Mouse (Mus musculus) forebrain, postnatal 0 days (tissue): ENCODE data around the gene Psmb3. TPM values are rescaled to one million over a fixed set of nuclear protein-coding genes. Genes with fewer than 3 reads are reported as not detected.
A peak's percentile ranks its signal among the peaks of the same experiment; 100 is the strongest.

Source experiments
- ATAC-seq: fragments of 200-750 bp; cut with Nextera tagmentation; 2 replicates; pipeline ENCODE4 v1.8.0; 2017; ENCODE audit warnings: mild to moderate bottlenecking, moderate library complexity
- DNase-seq: peaks from one replicate; pipeline ENCODE4 v3.0.0-alpha.2; 2015
- H3K27ac ChIP-seq: fragments of 300-500 bp; sonication (generic); 2 replicates; pipeline ENCODE4 v1.5.1; 2014; ENCODE audit warnings: low read depth, mild to moderate bottlenecking, antibody characterized with exemption, low read length, moderate library complexity, mixed read lengths
- H3K27me3 ChIP-seq: fragments of 300-500 bp; sonication (generic); 2 replicates; pipeline ENCODE4 v1.6.1; 2014; ENCODE audit warnings: mild to moderate bottlenecking, low read length, mixed read lengths; ENCODE audit not compliant: insufficient read depth
- H3K36me3 ChIP-seq: fragments of 300-500 bp; sonication (generic); 2 replicates; pipeline ENCODE4 v1.6.1; 2014; ENCODE audit warnings: mild to moderate bottlenecking, moderate library complexity; ENCODE audit not compliant: insufficient read depth
- H3K4me1 ChIP-seq: fragments of 300-500 bp; sonication (generic); 2 replicates; pipeline ENCODE4 v1.6.1; 2014; ENCODE audit warnings: antibody characterized with exemption; ENCODE audit not compliant: insufficient read depth
- H3K4me2 ChIP-seq: fragments of 300-500 bp; sonication (generic); 2 replicates; pipeline ENCODE4 v1.6.1; 2014; ENCODE audit warnings: low read depth, mild to moderate bottlenecking, moderate library complexity
- H3K4me3 ChIP-seq: fragments of 300-500 bp; sonication (generic); 2 replicates; pipeline ENCODE4 v1.5.1; 2014; ENCODE audit warnings: low read depth, low read length, mixed read lengths
- H3K9ac ChIP-seq: fragments of 300-500 bp; sonication (generic); 2 replicates; pipeline ENCODE4 v1.6.1; 2014; ENCODE audit warnings: mild to moderate bottlenecking
- H3K9me3 ChIP-seq: fragments of 300-500 bp; sonication (generic); 2 replicates; pipeline ENCODE4 v1.6.1; 2016; ENCODE audit warnings: low read length
- CTCF ChIP-seq: sonication (generic); IDR thresholded peaks from 2 replicates; pipeline ENCODE4 v1.5.1; 2016; ENCODE audit warnings: antibody characterized with exemption, control low read depth, low read depth
- WGBS: fragments of 180-500 bp; shearing (Covaris S2); extraction: QIAGEN DNeasy Blood & Tissue Kit; methylation state at CpG from one replicate; pipeline ENCODE4 v1.1.7; 2014; 5-methylcytosine and 5-hydroxymethylcytosine counted together
- polyA plus RNA-seq: library from polyadenylated mRNA; unstranded; fragments of >200 nt; fragmentation: Nextera tagmentation; extraction: Ambion mirVana; gene quantifications from 2 replicates; pipeline ENCODE4 v1.2.1, GENCODE M21; 2015
- total RNA-seq: library from RNA; depleted of rRNA; stranded (reverse); fragments of >200 nt; gene quantifications from 2 replicates; pipeline ENCODE4 v1.2.3, GENCODE M21; 2014

Psmb3 gene
- total and polyA plus RNA-seq, 2 experiments from 2014 or later: 322 to 499 TPM

DNA sequence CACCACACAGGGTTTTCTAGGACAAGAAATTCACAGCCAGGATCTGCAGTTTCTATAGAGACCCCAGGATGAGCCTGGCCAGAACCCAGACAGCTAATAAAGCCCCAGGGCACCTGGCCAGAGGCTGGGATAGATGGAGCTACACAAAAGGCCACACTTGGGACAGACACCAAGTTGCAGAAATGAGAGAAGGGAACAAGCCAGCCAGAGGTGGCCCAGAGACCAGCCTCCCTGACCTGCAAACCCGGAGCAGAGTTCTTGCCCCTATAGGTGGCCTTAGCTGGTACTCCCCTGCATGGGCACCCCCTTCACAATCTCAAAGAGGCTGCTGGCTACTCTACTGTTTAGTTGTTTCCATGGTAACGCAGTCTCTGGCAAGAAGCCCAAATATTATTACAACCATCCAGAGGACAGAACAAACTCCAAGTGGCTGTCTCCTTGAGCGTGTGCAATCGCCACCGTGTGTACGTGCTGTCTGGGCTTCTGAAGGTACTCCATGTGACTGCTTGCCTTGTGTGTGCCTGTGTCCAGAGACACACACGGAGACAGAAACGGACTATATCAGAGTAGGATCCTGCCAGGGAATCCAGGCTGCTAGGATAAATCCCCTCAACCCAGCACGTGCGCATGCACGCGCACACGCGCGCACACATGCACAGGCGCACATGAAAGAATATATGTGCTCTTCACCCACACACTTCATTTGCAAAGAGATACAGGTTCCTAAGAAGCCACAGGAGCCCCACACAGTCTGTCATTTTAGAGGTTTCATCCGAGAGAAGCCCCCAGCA lies 8.1 kb upstream of the Psmb3 start:
- Histone ChIP-seq H3K9ac (peak overlapping the region; percentile 35), H3K4me1 (peaks cover 27% of the 10 kb centered on the region), H3K36me3 (peaks cover 31% of the 10 kb centered on the region), H3K4me2 (peak overlapping the region; percentile 71), H3K4me3 (peak overlapping the region; percentile 25), H3K27me3 (no peaks in the 10 kb centered on the region), H3K27ac (peak overlapping the region; percentile 75), H3K9me3 (no peaks in the 10 kb centered on the region)
- DNase-seq: peak; percentile 83
- 0 out of 2 replicates have a peak, but pooled peaks have one; percentile 5 for ATAC-seq
- peak; percentile 9; the same call in 1 of the 2 replicates for TF ChIP-seq CTCF
- WGBS: 13% methylated on average over 17 of the region's 17 CpGs

DNA sequence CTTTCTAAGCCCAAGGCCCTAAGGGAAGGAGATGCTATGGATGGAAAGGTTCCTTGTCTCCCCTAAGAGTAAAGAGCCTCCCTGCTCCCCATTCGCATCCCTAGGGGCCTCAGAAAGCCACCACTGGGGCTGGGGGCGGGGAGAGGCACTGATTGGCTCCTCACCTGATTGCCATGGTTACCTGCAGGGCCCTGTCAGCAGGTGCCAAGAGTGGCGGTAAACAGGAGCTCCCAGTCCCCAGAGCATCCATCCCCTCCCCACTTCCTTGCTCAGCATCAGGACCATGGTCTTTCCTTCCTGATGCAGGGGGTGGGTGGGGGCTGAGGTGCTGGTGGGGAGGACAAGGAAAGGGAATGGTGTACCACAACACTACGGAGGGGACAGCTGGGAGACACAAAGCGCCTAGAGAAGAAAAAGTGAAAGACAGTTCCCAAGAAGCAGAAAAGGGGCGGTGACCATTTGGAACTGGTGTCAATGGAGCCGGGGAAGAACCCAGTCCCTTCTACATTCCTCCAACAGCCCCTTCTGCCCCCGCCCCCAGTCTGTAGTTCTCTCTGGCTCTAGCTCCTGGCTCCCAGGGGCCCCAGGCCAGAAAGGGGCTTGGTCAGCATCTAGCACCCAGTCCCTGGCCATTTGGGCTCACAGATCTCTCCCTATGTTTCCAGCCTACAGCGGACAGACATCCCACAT lies 7.3 kb upstream of the Psmb3 start:
- H3K27me3 ChIP-seq: no peaks in the 10 kb centered on the region
- H3K36me3 ChIP-seq: peaks cover 24% of the 10 kb centered on the region
- DNase-seq (peak; percentile 58), ATAC-seq (no peak)
- H3K9me3 ChIP-seq: no peaks in the 10 kb centered on the region
- peak overlapping the region; percentile 71 for H3K4me2 ChIP-seq
- no peak for TF ChIP-seq CTCF
- WGBS: 15% methylated on average over 8 of the region's 9 CpGs
- peak overlapping the region; percentile 75 for H3K27ac ChIP-seq
- H3K4me1 ChIP-seq: peaks cover 27% of the 10 kb centered on the region
- peak overlapping the region; percentile 25 for H3K4me3 ChIP-seq
- peak overlapping the region; percentile 35 for H3K9ac ChIP-seq

DNA sequence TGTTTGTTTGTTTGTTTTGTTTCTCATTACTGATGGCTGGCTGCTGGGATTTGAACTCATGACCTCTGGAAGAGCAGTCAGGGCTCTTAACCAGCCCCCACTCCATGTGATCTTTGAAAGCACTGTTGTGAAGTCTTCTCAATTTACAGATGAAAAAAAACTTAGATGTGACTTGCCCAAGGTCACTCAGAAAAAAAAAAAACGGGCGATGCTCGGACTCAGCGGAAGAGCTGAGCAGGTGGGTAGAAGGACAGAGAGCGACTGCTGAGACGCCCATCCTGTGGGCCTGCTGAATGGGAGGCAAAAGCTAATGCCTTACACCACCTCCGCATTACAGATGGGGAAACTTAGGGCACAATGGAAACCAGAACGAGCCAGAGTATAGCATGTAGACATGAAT lies 6.5 kb upstream of the Psmb3 start:
- Histone ChIP-seq H3K9ac (peak overlapping the region; percentile 35; the same call in 1 of the 2 replicates), H3K27me3 (no peaks in the 10 kb centered on the region), H3K4me3 (no peak overlapping the region), H3K27ac (peak overlapping the region; percentile 15; the same call in 1 of the 2 replicates), H3K4me1 (peaks cover 34% of the 10 kb centered on the region), H3K36me3 (peaks cover 16% of the 10 kb centered on the region), H3K4me2 (peak overlapping the region; percentile 71), H3K9me3 (no peaks in the 10 kb centered on the region)
- no peak for TF ChIP-seq CTCF
- 63% methylated on average over 8 of the region's 8 CpGs for WGBS
- DNase-seq (no peak), ATAC-seq (no peak)

- Histone ChIP-seq H3K4me2 (peak overlapping the region; percentile 71), H3K9ac (peak overlapping the region; percentile 98), H3K27ac (peak overlapping the region; percentile 95; the same call in 1 of the 2 replicates), H3K4me3 (peak overlapping the region; percentile 92), H3K36me3 (peaks cover 9% of the 10 kb centered on the region), H3K4me1 (peaks cover 39% of the 10 kb centered on the region), H3K9me3 (no peaks in the 10 kb centered on the region), H3K27me3 (no peaks in the 10 kb centered on the region)
- DNase-seq (no peak), ATAC-seq (no peak)
- 44% methylated on average over 11 of the region's 11 CpGs for WGBS
- no peak for TF ChIP-seq CTCF
Measured at GRCm38 (mm10) chr11:97697199-97697890, 5.9 kb upstream of the Psmb3 start.

GRCm38 (mm10) chr11:97697891-97698529 lies 5.2 kb upstream of the Psmb3 start:
- ATAC-seq (no peak), DNase-seq (peak; percentile 36)
- peak overlapping the region; percentile 98 for H3K9ac ChIP-seq
- WGBS: under 1% methylated on average over 14 of the region's 14 CpGs
- H3K4me1 ChIP-seq: peaks cover 39% of the 10 kb centered on the region
- H3K27me3 ChIP-seq: no peaks in the 10 kb centered on the region
- TF ChIP-seq CTCF: no peak
- peak overlapping the region; percentile 71 for H3K4me2 ChIP-seq
- H3K27ac ChIP-seq: peak overlapping the region; percentile 95
- peaks cover 2% of the 10 kb centered on the region; the same call in 1 of the 2 replicates for H3K36me3 ChIP-seq
- H3K4me3 ChIP-seq: peak overlapping the region; percentile 92
- H3K9me3 ChIP-seq: no peaks in the 10 kb centered on the region
